Mouse (Mus musculus) forebrain, embryonic 11.5 days (tissue): ENCODE measurements around the gene Frmd4b. TPM values are rescaled to one million over a fixed set of nuclear protein-coding genes. Genes with fewer than 3 reads are reported as not detected.
"Not testable (repeated sequence)": the region's sequence is repeated elsewhere in the genome, so short reads cannot be mapped to it uniquely, and the experiment has no call there.

ENCODE experiments used
- ATAC-seq: fragments of 200-750 bp; cut with Nextera tagmentation; replicated peaks from 2 replicates; pipeline ENCODE4 v1.8.0; 2017; ENCODE audit warnings: moderate TSS enrichment; ENCODE audit not compliant: low FRiP score
- DNase-seq: peaks from one replicate; pipeline ENCODE4 v3.0.0-alpha.2; 2017; ENCODE audit warnings: low spot score
- H3K27ac ChIP-seq: fragments of 300-500 bp; sonication (generic); 2 replicates; pipeline ENCODE4 v1.5.1; 2014; ENCODE audit warnings: low read depth, low read length
- H3K27me3 ChIP-seq: fragments of 300-500 bp; sonication (generic); 2 replicates; pipeline ENCODE4 v1.6.1; 2014; ENCODE audit warnings: mild to moderate bottlenecking, low read length, mixed read lengths; ENCODE audit not compliant: control insufficient read depth, insufficient read depth
- H3K36me3 ChIP-seq: fragments of 300-500 bp; sonication (generic); 2 replicates; pipeline ENCODE4 v1.6.1; 2014; ENCODE audit warnings: mild to moderate bottlenecking, low read length, moderate library complexity, mixed read lengths; ENCODE audit not compliant: control insufficient read depth, insufficient read depth
- H3K4me1 ChIP-seq: fragments of 300-500 bp; sonication (generic); replicated peaks from 2 replicates; pipeline ENCODE4 v1.6.1; 2014; ENCODE audit warnings: low read length, mixed read lengths; ENCODE audit not compliant: control insufficient read depth, insufficient read depth
- H3K4me2 ChIP-seq: fragments of 300-500 bp; sonication (generic); 2 replicates; pipeline ENCODE4 v1.6.1; 2014; ENCODE audit warnings: low read depth, mild to moderate bottlenecking, low read length, moderate library complexity, mixed read lengths; ENCODE audit not compliant: severe bottlenecking
- H3K4me3 ChIP-seq: fragments of 300-500 bp; sonication (generic); 2 replicates; pipeline ENCODE4 v1.5.1; 2014; ENCODE audit warnings: low read depth, low read length
- H3K9ac ChIP-seq: fragments of 300-500 bp; sonication (generic); 2 replicates; pipeline ENCODE4 v1.6.1; 2014; ENCODE audit warnings: low read length
- H3K9me3 ChIP-seq: fragments of 300-500 bp; sonication (generic); 2 replicates; pipeline ENCODE4 v1.6.1; 2016; ENCODE audit warnings: low read length, mixed read lengths; ENCODE audit not compliant: control insufficient read depth
- WGBS: fragments of 180-500 bp; shearing (Covaris S2); extraction: QIAGEN DNeasy Blood & Tissue Kit; methylation state at CpG from one replicate; pipeline ENCODE4 v1.1.7; 2014; 5-methylcytosine and 5-hydroxymethylcytosine counted together
- polyA plus RNA-seq: library from polyadenylated mRNA; unstranded; fragments of >200 nt; fragmentation: Nextera tagmentation; extraction: Ambion mirVana; gene quantifications from 2 replicates; pipeline ENCODE4 v1.2.1, GENCODE M21; 2014

The Frmd4b gene
- polyA plus RNA-seq, 1 experiment from 2014 or later = 35.7 TPM

- Histone ChIP-seq H3K36me3 (no peaks in the 10 kb centered on the region), H3K27me3 (no peaks in the 10 kb centered on the region), H3K4me2 (no peak overlapping the region), H3K4me1 (no peaks in the 10 kb centered on the region), H3K4me3 (no peak overlapping the region), H3K9ac (no peak overlapping the region), H3K9me3 (no peaks in the 10 kb centered on the region), H3K27ac (no peak overlapping the region)
- no peak for DNase-seq
- 54% methylated on average over 2 of the region's 2 CpGs for WGBS
- no peak for ATAC-seq
Observed at GRCm38 (mm10) chr6:97272349-97272748, 345.0 kb downstream of the Frmd4b start.

DNA sequence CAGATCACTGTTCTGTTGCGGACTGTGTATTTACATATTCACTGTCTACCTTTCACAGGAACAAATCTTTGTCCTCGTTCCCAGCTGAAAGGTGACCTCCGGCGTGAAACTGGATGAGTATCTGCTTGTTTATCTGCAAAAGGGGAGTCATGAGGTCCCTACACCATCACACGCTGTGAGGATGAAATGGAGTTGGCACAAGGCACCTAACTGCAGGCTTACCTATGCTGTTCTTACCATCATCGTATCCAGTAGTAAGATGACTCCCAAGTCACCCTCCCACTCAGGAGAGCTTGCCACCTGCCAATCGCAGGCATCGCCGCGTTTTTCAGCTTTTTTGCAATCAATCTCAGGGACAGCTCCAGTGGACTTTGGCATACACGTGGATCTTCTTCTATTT lies 347.7 kb downstream of the Frmd4b start:
- Histone ChIP-seq H3K4me2 (no peak overlapping the region), H3K36me3 (no peaks in the 10 kb centered on the region), H3K27me3 (no peaks in the 10 kb centered on the region), H3K27ac (no peak overlapping the region), H3K4me3 (no peak overlapping the region), H3K4me1 (no peaks in the 10 kb centered on the region), H3K9me3 (no peaks in the 10 kb centered on the region), H3K9ac (no peak overlapping the region)
- no peak for ATAC-seq
- WGBS = 71% methylated on average over 11 of the region's 11 CpGs
- DNase-seq = no peak

GRCm38 (mm10) chr6:97267132-97267531 lies 350.2 kb downstream of the Frmd4b start:
- Histone ChIP-seq H3K27ac (no peak overlapping the region), H3K4me2 (no peak overlapping the region), H3K36me3 (no peaks in the 10 kb centered on the region), H3K4me3 (no peak overlapping the region), H3K4me1 (no peaks in the 10 kb centered on the region), H3K9me3 (no peaks in the 10 kb centered on the region), H3K27me3 (no peaks in the 10 kb centered on the region), H3K9ac (no peak overlapping the region)
- no peak for DNase-seq
- ATAC-seq = no peak
- 87% methylated on average over 2 of the region's 2 CpGs for WGBS

- Histone ChIP-seq H3K36me3 (no peaks in the 10 kb centered on the region), H3K9me3 (no peaks in the 10 kb centered on the region), H3K4me1 (no peaks in the 10 kb centered on the region), H3K4me3 (no peak overlapping the region), H3K27me3 (no peaks in the 10 kb centered on the region), H3K27ac (no peak overlapping the region), H3K4me2 (no peak overlapping the region), H3K9ac (no peak overlapping the region)
- no peak for DNase-seq
- WGBS = 85% methylated on average over 4 of the region's 4 CpGs
- ATAC-seq = no peak
Observed at GRCm38 (mm10) chr6:97266661-97267060, 350.7 kb downstream of the Frmd4b start.

GRCm38 (mm10) chr6:97265705-97266104 lies 351.6 kb downstream of the Frmd4b start:
- no peaks in the 10 kb centered on the region for H3K36me3 ChIP-seq
- H3K27me3 ChIP-seq = no peaks in the 10 kb centered on the region
- H3K9ac ChIP-seq = no peak overlapping the region

GRCm38 (mm10) chr6:97265240-97265639 lies 352.1 kb downstream of the Frmd4b start:
- H3K27ac ChIP-seq = no peak overlapping the region
- H3K36me3 ChIP-seq = no peaks in the 10 kb centered on the region
- H3K9me3 ChIP-seq = no peaks in the 10 kb centered on the region
- no peak overlapping the region for H3K4me2 ChIP-seq
- H3K4me1 ChIP-seq = no peaks in the 10 kb centered on the region
- DNase-seq = no peak
- no peak for ATAC-seq
- no peak overlapping the region for H3K9ac ChIP-seq
- no peaks in the 10 kb centered on the region for H3K27me3 ChIP-seq
- H3K4me3 ChIP-seq = no peak overlapping the region
- WGBS = 83% methylated on average over 8 of the region's 8 CpGs

More at GRCm38 (mm10) chr6:97265705-97266104, 351.6 kb downstream of the Frmd4b start:
- H3K4me2 ChIP-seq = no peak overlapping the region
- no peak overlapping the region for H3K4me3 ChIP-seq
- H3K27ac ChIP-seq = no peak overlapping the region
- H3K4me1 ChIP-seq = no peaks in the 10 kb centered on the region
- WGBS = 89% methylated on average over 3 of the region's 3 CpGs
- no peak for ATAC-seq
- DNase-seq = no peak
- no peaks in the 10 kb centered on the region for H3K9me3 ChIP-seq

GRCm38 (mm10) chr6:97263750-97264149 lies 353.6 kb downstream of the Frmd4b start:
- H3K9me3 ChIP-seq, DNase-seq, H3K27me3 ChIP-seq, H3K9ac ChIP-seq, H3K4me2 ChIP-seq, H3K27ac ChIP-seq, H3K4me3 ChIP-seq, ATAC-seq, H3K4me1 ChIP-seq, H3K36me3 ChIP-seq: not testable (repeated sequence)

DNA sequence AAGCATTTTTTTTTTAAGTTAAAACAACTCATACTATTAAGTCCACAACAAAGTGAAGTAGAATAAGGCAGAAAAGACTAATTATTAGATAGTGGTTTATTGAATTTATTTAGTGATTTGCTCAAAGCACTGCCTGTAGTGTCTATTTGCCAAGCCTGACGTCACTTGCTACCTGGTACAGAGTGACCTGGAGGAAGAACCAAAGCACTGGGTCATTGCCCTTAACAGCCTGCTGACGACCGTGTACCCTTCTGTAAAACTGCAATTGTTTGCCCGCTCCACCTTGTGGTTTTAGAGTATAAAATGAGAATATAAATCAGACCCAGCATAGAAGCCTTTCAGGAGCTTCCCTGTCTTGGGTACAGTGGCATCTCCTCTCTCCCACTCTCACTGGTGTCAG lies 355.1 kb downstream of the Frmd4b start:
- Histone ChIP-seq H3K9ac (no peak overlapping the region), H3K9me3 (no peaks in the 10 kb centered on the region), H3K4me3 (no peak overlapping the region), H3K4me1 (no peaks in the 10 kb centered on the region), H3K36me3 (no peaks in the 10 kb centered on the region), H3K27ac (no peak overlapping the region), H3K4me2 (no peak overlapping the region), H3K27me3 (no peaks in the 10 kb centered on the region)
- ATAC-seq (no peak), DNase-seq (no peak)
- 79% methylated on average over 4 of the region's 4 CpGs for WGBS

DNA sequence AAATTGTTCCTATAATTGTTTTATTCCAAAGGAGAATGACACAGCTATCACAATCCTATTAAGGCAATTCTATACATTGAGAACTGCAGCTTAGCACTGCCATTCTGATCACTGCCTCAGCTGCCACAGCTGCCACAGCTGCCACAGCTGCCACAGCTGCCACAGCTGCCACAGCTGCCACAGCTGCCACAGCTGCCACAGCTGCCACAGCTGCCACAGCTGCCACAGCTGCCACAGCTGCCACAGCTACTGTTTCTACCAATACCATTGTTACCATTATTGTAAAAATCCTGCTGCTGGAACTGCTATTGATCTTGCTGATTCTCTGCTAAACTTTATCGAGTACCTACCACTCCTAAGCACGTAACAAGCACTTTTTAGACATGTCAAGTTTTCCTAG lies 357.4 kb downstream of the Frmd4b start:
- not testable (repeated sequence) for H3K4me1 ChIP-seq, H3K9me3 ChIP-seq, DNase-seq, H3K4me3 ChIP-seq, H3K9ac ChIP-seq, H3K27me3 ChIP-seq, H3K36me3 ChIP-seq, ATAC-seq, H3K4me2 ChIP-seq, H3K27ac ChIP-seq
- 84% methylated on average over 2 of the region's 2 CpGs for WGBS
